Mouse (Mus musculus) midbrain, embryonic 14.5 days (tissue): ENCODE data around the gene Stxbp6. TPM values are rescaled to one million over a fixed set of nuclear protein-coding genes. Genes with fewer than 3 reads are reported as not detected.
"Not testable (repeated sequence)": the region's sequence is repeated elsewhere in the genome, so short reads cannot be mapped to it uniquely, and the experiment has no call there.

Source experiments
- ATAC-seq: fragments of 200-750 bp; cut with Nextera tagmentation; 2 replicates; pipeline ENCODE4 v1.8.0; 2017; ENCODE audit warnings: moderate number of reproducible peaks, moderate library complexity; ENCODE audit not compliant: low FRiP score, low TSS enrichment
- DNase-seq: peaks from one replicate; pipeline ENCODE4 v3.0.0-alpha.2; 2015
- H3K27ac ChIP-seq: fragments of 300-500 bp; sonication (generic); replicated peaks from 2 replicates; pipeline ENCODE4 v1.5.1; 2014; ENCODE audit warnings: mild to moderate bottlenecking, low read depth, low read length, moderate library complexity
- H3K27me3 ChIP-seq: fragments of 300-500 bp; sonication (generic); 2 replicates; pipeline ENCODE4 v1.6.1; 2014; ENCODE audit warnings: low read length, control low read depth, mixed read lengths; ENCODE audit not compliant: control insufficient read depth, insufficient read depth
- H3K36me3 ChIP-seq: fragments of 300-500 bp; sonication (generic); 2 replicates; pipeline ENCODE4 v1.6.1; 2014; ENCODE audit warnings: low read length, control low read depth; ENCODE audit not compliant: control insufficient read depth, insufficient read depth
- H3K4me1 ChIP-seq: fragments of 300-500 bp; sonication (generic); 2 replicates; pipeline ENCODE4 v1.6.1; 2014; ENCODE audit warnings: mild to moderate bottlenecking, antibody characterized with exemption, low read length, control low read depth; ENCODE audit not compliant: control insufficient read depth, insufficient read depth
- H3K4me2 ChIP-seq: fragments of 300-500 bp; sonication (generic); 2 replicates; pipeline ENCODE4 v1.6.1; 2014; ENCODE audit warnings: mild to moderate bottlenecking, low read length, moderate library complexity
- H3K4me3 ChIP-seq: fragments of 300-500 bp; sonication (generic); replicated peaks from 2 replicates; pipeline ENCODE4 v1.5.1; 2014; ENCODE audit warnings: low read depth, low read length
- H3K9ac ChIP-seq: fragments of 300-500 bp; sonication (generic); replicated peaks from 2 replicates; pipeline ENCODE4 v1.6.1; 2014; ENCODE audit warnings: mild to moderate bottlenecking, low read length, moderate library complexity
- H3K9me3 ChIP-seq: fragments of 300-500 bp; sonication (generic); 2 replicates; pipeline ENCODE4 v1.6.1; 2016; ENCODE audit warnings: low read length, control low read depth, mixed read lengths; ENCODE audit not compliant: control insufficient read depth
- WGBS: fragments of 180-500 bp; shearing (Covaris S2); extraction: QIAGEN DNeasy Blood & Tissue Kit; methylation state at CpG from one replicate; pipeline ENCODE4 v1.1.7; 2014; 5-methylcytosine and 5-hydroxymethylcytosine counted together
- polyA plus RNA-seq: library from polyadenylated mRNA; unstranded; fragments of >200 nt; fragmentation: Nextera tagmentation; extraction: Ambion mirVana; gene quantifications from 2 replicates; pipeline ENCODE4 v1.2.1, GENCODE M21; 2014

The Stxbp6 gene
- polyA plus RNA-seq, 1 experiment from 2014 or later: 15.6 TPM

GRCm38 (mm10) chr12:45047711-45048110 lies 26.8 kb downstream of the Stxbp6 start:
- 22% methylated on average over 7 of the region's 9 CpGs for WGBS
- not testable (repeated sequence) for H3K4me2 ChIP-seq, H3K27me3 ChIP-seq, ATAC-seq, H3K9ac ChIP-seq, H3K36me3 ChIP-seq, H3K4me3 ChIP-seq, DNase-seq, H3K4me1 ChIP-seq, H3K27ac ChIP-seq, H3K9me3 ChIP-seq

DNA sequence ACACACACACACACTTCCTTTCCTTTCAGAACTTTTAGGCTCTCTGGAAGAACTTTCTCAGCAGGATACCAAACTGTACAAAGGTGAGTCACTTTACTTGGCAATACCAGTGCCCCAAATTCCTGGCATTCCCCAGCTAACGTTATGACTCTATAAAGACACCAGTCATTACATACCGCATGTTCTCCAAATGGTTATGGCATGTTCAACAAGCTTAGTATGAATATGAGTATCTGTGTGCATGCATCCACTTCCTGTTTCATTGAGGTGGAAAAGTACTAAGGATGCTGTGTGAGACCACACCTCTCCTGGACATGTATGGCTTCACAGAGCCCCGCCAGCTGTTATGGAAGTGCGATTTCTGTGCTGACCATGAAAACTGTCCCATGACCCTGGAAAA lies 27.3 kb downstream of the Stxbp6 start:
- no peak overlapping the region for H3K4me3 ChIP-seq
- H3K9ac ChIP-seq: no peak overlapping the region
- 84% methylated on average over 4 of the region's 4 CpGs for WGBS
- no peak for DNase-seq
- no peak overlapping the region for H3K27ac ChIP-seq
- no peaks in the 10 kb centered on the region for H3K4me1 ChIP-seq
- H3K4me2 ChIP-seq: no peak overlapping the region
- no peaks in the 10 kb centered on the region for H3K9me3 ChIP-seq
- no peak for ATAC-seq
- H3K27me3 ChIP-seq: no peaks in the 10 kb centered on the region
- no peaks in the 10 kb centered on the region for H3K36me3 ChIP-seq

GRCm38 (mm10) chr12:45044581-45044980 lies 29.9 kb downstream of the Stxbp6 start:
- WGBS: 93% methylated on average over 1 of the region's 1 CpGs
- no peak overlapping the region for H3K4me3 ChIP-seq
- H3K9ac ChIP-seq: no peak overlapping the region

GRCm38 (mm10) chr12:45042591-45043091 lies 31.9 kb downstream of the Stxbp6 start:
- Histone ChIP-seq H3K4me1 (no peaks in the 10 kb centered on the region), H3K36me3 (no peaks in the 10 kb centered on the region), H3K4me2 (no peak overlapping the region), H3K27ac (no peak overlapping the region), H3K9ac (no peak overlapping the region), H3K27me3 (no peaks in the 10 kb centered on the region), H3K4me3 (no peak overlapping the region), H3K9me3 (no peaks in the 10 kb centered on the region)
- 47% methylated on average over 10 of the region's 10 CpGs for WGBS
- DNase-seq (no peak), ATAC-seq (no peak; the same call in 1 of the 2 replicates)

More at GRCm38 (mm10) chr12:45044581-45044980, 29.9 kb downstream of the Stxbp6 start:
- Histone ChIP-seq H3K4me2 (no peak overlapping the region), H3K36me3 (no peaks in the 10 kb centered on the region), H3K27me3 (no peaks in the 10 kb centered on the region), H3K27ac (no peak overlapping the region), H3K9me3 (no peaks in the 10 kb centered on the region), H3K4me1 (no peaks in the 10 kb centered on the region)
- ATAC-seq (no peak), DNase-seq (no peak)

DNA sequence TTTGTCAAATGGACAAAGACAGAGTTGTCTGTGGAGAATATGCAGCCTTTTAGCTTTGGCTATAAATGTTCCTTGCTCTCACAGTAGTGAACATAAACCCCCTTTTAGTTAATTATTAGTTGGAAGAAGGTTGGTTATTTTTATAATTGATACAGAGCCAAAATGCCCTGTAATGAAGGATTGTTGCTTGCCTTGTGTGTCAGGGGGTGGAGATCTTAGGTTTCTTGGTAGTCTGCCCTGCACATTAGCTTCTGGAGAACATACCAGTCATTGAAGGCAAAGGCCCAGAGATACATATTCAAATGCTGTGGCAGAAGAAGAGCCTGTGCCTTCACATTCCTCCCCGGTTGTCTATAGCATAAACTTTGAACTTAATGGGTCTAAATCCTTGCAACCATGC lies 37.0 kb downstream of the Stxbp6 start:
- no peak overlapping the region for H3K9ac ChIP-seq
- WGBS: 81% methylated on average over 1 of the region's 1 CpGs
- no peaks in the 10 kb centered on the region for H3K9me3 ChIP-seq

GRCm38 (mm10) chr12:45037091-45037490 lies 37.4 kb downstream of the Stxbp6 start:
- ATAC-seq: no peak
- H3K4me3 ChIP-seq: no peak overlapping the region
- WGBS: 65% methylated on average over 4 of the region's 4 CpGs

More for the DNA sequence above, 37.0 kb downstream of the Stxbp6 start:
- ATAC-seq (no peak), DNase-seq (no peak)
- H3K36me3 ChIP-seq: no peaks in the 10 kb centered on the region
- H3K27ac ChIP-seq: no peak overlapping the region
- H3K4me2 ChIP-seq: no peak overlapping the region
- no peaks in the 10 kb centered on the region for H3K4me1 ChIP-seq
- no peaks in the 10 kb centered on the region for H3K27me3 ChIP-seq
- no peak overlapping the region for H3K4me3 ChIP-seq

GRCm38 (mm10) chr12:45030681-45031080 lies 43.8 kb downstream of the Stxbp6 start:
- ATAC-seq (no peak), DNase-seq (no peak)
- Histone ChIP-seq H3K9ac (no peak overlapping the region), H3K4me3 (no peak overlapping the region), H3K9me3 (no peaks in the 10 kb centered on the region), H3K4me1 (no peaks in the 10 kb centered on the region), H3K27me3 (no peaks in the 10 kb centered on the region), H3K4me2 (no peak overlapping the region), H3K36me3 (no peaks in the 10 kb centered on the region), H3K27ac (no peak overlapping the region)
- WGBS: 89% methylated on average over 3 of the region's 3 CpGs

More at GRCm38 (mm10) chr12:45037091-45037490, 37.4 kb downstream of the Stxbp6 start:
- no peak for DNase-seq
- no peak overlapping the region for H3K4me2 ChIP-seq
- H3K27me3 ChIP-seq: no peaks in the 10 kb centered on the region
- no peaks in the 10 kb centered on the region for H3K36me3 ChIP-seq
- no peaks in the 10 kb centered on the region for H3K9me3 ChIP-seq
- no peak overlapping the region for H3K27ac ChIP-seq
- H3K4me1 ChIP-seq: no peaks in the 10 kb centered on the region
- H3K9ac ChIP-seq: no peak overlapping the region

- DNase-seq: no peak
- WGBS: 65% methylated on average over 1 of the region's 1 CpGs
- H3K27ac ChIP-seq: no peak overlapping the region
- no peak overlapping the region for H3K9ac ChIP-seq
- ATAC-seq: no peak
- H3K9me3 ChIP-seq: no peaks in the 10 kb centered on the region
- H3K4me2 ChIP-seq: no peak overlapping the region
- no peak overlapping the region for H3K4me3 ChIP-seq
- no peaks in the 10 kb centered on the region for H3K27me3 ChIP-seq
- H3K36me3 ChIP-seq: no peaks in the 10 kb centered on the region
- H3K4me1 ChIP-seq: no peaks in the 10 kb centered on the region
These were observed 48.2 kb downstream of the Stxbp6 start for GRCm38 (mm10) chr12:45026347-45026746.

DNA sequence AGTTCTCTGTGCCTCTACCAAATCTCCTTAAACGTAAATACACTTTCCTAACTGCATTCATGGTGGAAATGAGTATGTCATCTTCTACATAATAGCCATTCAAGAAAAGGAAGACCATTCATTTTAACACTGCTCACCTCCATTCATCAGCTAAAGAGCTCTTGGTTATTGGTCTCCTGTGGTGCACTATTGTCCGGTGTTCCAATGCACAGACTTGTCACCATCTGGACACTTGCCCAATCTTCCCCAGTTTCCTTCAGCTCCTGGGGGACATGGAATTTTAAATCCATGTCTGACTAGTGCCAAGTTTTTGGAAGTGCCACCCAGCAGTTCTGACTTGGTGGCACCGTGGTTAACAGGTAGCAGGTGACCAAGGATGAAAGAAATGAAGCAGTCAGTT lies 54.5 kb downstream of the Stxbp6 start:
- no peak overlapping the region for H3K4me3 ChIP-seq
- no peak for ATAC-seq
- H3K4me2 ChIP-seq: no peak overlapping the region
- no peaks in the 10 kb centered on the region for H3K4me1 ChIP-seq
- DNase-seq: no peak
- no peak overlapping the region for H3K9ac ChIP-seq
- WGBS: 50% methylated on average over 3 of the region's 3 CpGs
- no peaks in the 10 kb centered on the region for H3K9me3 ChIP-seq
- no peak overlapping the region for H3K27ac ChIP-seq
- no peaks in the 10 kb centered on the region for H3K27me3 ChIP-seq
- H3K36me3 ChIP-seq: no peaks in the 10 kb centered on the region
